Mouse (Mus musculus): Measurements from ENCODE around the gene Il12rb1.

DNA sequence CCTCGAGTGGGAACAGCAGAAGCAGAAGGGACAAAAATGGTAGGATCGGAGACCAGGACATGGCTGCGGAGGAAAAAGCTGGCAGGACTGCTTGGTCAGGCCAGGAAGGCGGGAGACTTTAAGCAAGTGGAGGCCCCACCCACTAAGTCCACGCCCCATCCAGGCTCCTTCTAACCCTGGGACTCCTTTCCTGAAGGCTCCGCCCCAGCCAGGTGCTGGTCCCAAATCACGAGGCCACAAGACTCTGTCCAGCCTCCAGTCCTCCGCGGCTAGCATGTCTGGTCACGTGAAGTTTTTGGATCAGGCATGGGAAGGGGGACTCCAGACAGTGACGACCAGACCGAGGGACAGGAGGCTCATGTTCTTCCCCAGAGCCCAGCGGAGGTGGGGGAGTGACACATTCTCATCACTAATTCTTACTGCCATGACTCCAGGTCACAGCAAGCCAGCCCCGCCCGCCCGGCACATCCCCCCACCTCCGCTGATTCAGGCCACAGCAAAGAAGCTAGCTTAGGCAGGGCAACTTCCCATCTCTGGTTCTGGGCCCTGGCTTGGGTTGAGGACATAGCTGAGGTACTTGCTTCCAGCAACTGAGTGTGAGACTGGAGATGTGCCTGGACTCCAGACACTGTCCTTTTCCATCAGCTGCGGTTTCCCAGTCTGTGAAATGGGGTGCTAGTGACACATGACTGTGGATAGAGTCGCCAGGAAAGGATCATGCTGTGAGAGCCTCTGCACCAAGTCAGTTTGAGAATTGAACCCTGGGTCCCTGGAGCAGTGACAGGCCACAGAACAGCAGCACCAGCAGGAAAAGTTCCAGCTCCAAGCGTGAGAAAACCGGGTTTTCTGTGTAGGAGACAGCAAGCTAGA, 41.4 kb upstream of the Il12rb1 start:
- TF ChIP-seq CTCF (IDR thresholded peaks at IDR 0.05), result no peak
- no peak for TF ChIP-seq EP300 (IDR thresholded peaks at IDR 0.05)

All from lung, postnatal 0 days (tissue).